Mouse (Mus musculus) stomach, embryonic 14.5 days (tissue): Measurements from ENCODE around the gene Muc1. TPM values are rescaled to one million over a fixed set of nuclear protein-coding genes. Genes with fewer than 3 reads are reported as not detected.

Experiments used
- ATAC-seq: fragments of 200-750 bp; cut with Nextera tagmentation; 2 replicates; pipeline ENCODE4 v1.8.0; 2017; ENCODE audit warnings: low read depth, moderate TSS enrichment; ENCODE audit not compliant: insufficient number of reproducible peaks, insufficient read depth, low FRiP score
- H3K27ac ChIP-seq: fragments of 300-500 bp; sonication (generic); 2 replicates; pipeline ENCODE4 v1.5.1; 2014; ENCODE audit warnings: mild to moderate bottlenecking, low read length, moderate library complexity, mixed read lengths
- H3K27me3 ChIP-seq: fragments of 300-500 bp; sonication (generic); 2 replicates; pipeline ENCODE4 v1.6.1; 2014; ENCODE audit warnings: low read length, control low read depth, mixed read lengths; ENCODE audit not compliant: control insufficient read depth, insufficient read depth
- H3K36me3 ChIP-seq: fragments of 300-500 bp; sonication (generic); 2 replicates; pipeline ENCODE4 v1.6.1; 2014; ENCODE audit warnings: mild to moderate bottlenecking, control low read depth, low read length, moderate library complexity, mixed read lengths; ENCODE audit not compliant: control insufficient read depth, insufficient read depth
- H3K4me1 ChIP-seq: fragments of 300-500 bp; sonication (generic); 2 replicates; pipeline ENCODE4 v1.6.1; 2014; ENCODE audit warnings: low read length, control low read depth, mixed read lengths; ENCODE audit not compliant: control insufficient read depth, insufficient read depth
- H3K4me2 ChIP-seq: fragments of 300-500 bp; sonication (generic); replicated peaks from 2 replicates; pipeline ENCODE4 v1.6.1; 2014; ENCODE audit warnings: low read depth, low read length, control low read depth
- H3K4me3 ChIP-seq: fragments of 300-500 bp; sonication (generic); 2 replicates; pipeline ENCODE4 v1.5.1; 2014; ENCODE audit warnings: low read depth, low read length, control low read depth
- H3K9ac ChIP-seq: fragments of 300-500 bp; sonication (generic); replicated peaks from 2 replicates; pipeline ENCODE4 v1.6.1; 2014; ENCODE audit warnings: low read depth, mild to moderate bottlenecking, control low read depth, low read length, moderate library complexity, mixed read lengths
- H3K9me3 ChIP-seq: fragments of 300-500 bp; sonication (generic); 2 replicates; pipeline ENCODE4 v1.6.1; 2016; ENCODE audit warnings: low read depth, low read length, control low read depth; ENCODE audit not compliant: control insufficient read depth
- WGBS: fragments of 180-500 bp; shearing (Covaris S2); extraction: QIAGEN DNeasy Blood & Tissue Kit; methylation state at CpG from one replicate; pipeline ENCODE4 v1.1.7; 2014; 5-methylcytosine and 5-hydroxymethylcytosine counted together
- polyA plus RNA-seq: library from polyadenylated mRNA; unstranded; fragments of >200 nt; fragmentation: Nextera tagmentation; extraction: Ambion mirVana; gene quantifications from 2 replicates; pipeline ENCODE4 v1.2.1, GENCODE M21; 2014

Muc1 gene
- polyA plus RNA-seq, 1 experiment from 2014 or later, result 58.2 TPM

- no peak for ATAC-seq
- Histone ChIP-seq H3K36me3 (no peaks in the 10 kb centered on the region), H3K4me2 (peak overlapping the region; percentile 86; the same call in 1 of the 2 replicates), H3K4me1 (peaks cover 19% of the 10 kb centered on the region), H3K9me3 (no peaks in the 10 kb centered on the region), H3K9ac (no peak overlapping the region), H3K4me3 (0 out of 2 replicates have a peak overlapping the region, but pooled peaks have one; percentile 35), H3K27me3 (no peaks in the 10 kb centered on the region), H3K27ac (no peak overlapping the region)
- 49% methylated on average over 4 of the region's 4 CpGs for WGBS
Measured at GRCm38 (mm10) chr3:89225918-89226317, 2.9 kb upstream of the Muc1 start.

- Histone ChIP-seq H3K27me3 (no peaks in the 10 kb centered on the region), H3K4me3 (peak overlapping the region; percentile 35), H3K9ac (peak overlapping the region; percentile 25; the same call in 1 of the 2 replicates), H3K36me3 (no peaks in the 10 kb centered on the region), H3K9me3 (no peaks in the 10 kb centered on the region), H3K4me1 (peaks cover 19% of the 10 kb centered on the region), H3K4me2 (peak overlapping the region; percentile 86), H3K27ac (no peak overlapping the region)
- 24% methylated on average over 11 of the region's 11 CpGs for WGBS
- ATAC-seq, result no peak
Measured at GRCm38 (mm10) chr3:89226361-89226760, 2.5 kb upstream of the Muc1 start.

- 3% methylated on average over 21 of the region's 21 CpGs for WGBS
Measured at GRCm38 (mm10) chr3:89226900-89227299, 2.0 kb upstream of the Muc1 start, which contains the start of gene Mtx1. Mtx1 (minus strand) TSS chr3:89227088.

GRCm38 (mm10) chr3:89227307-89228179 lies 1.3 kb upstream of the Muc1 start:
- WGBS, result 4% methylated on average over 41 of the region's 41 CpGs
- H3K27ac ChIP-seq, result peak overlapping the region; percentile 77; the same call in 1 of the 2 replicates

More at GRCm38 (mm10) chr3:89226900-89227299, 2.0 kb upstream of the Muc1 start, which contains the start of gene Mtx1:
- peak within 1 kb of the TSS; percentile 35 for H3K4me3 ChIP-seq
- H3K4me2 ChIP-seq, result peak within 1 kb of the TSS; percentile 86
- no peak; the same call in 1 of the 2 replicates for ATAC-seq
- H3K27me3 ChIP-seq, result no peaks in the 10 kb centered on the region
- H3K4me1 ChIP-seq, result peaks cover 19% of the 10 kb centered on the region
- H3K9me3 ChIP-seq, result no peaks in the 10 kb centered on the region
- H3K36me3 ChIP-seq, result no peaks in the 10 kb centered on the region
- peak within 1 kb of the TSS; percentile 30; the same call in 1 of the 2 replicates for H3K9ac ChIP-seq
- peak within 1 kb of the TSS; percentile 77; the same call in 1 of the 2 replicates for H3K27ac ChIP-seq

GRCm38 (mm10) chr3:89228180-89228549 lies 692 bp upstream of the Muc1 start:
- peak overlapping the region; percentile 86 for H3K4me2 ChIP-seq
- ATAC-seq, result no peak
- no peaks in the 10 kb centered on the region for H3K9me3 ChIP-seq
- no peak overlapping the region; the same call in 1 of the 2 replicates for H3K9ac ChIP-seq
- H3K36me3 ChIP-seq, result no peaks in the 10 kb centered on the region
- H3K27me3 ChIP-seq, result no peaks in the 10 kb centered on the region
- peak overlapping the region; percentile 35 for H3K4me3 ChIP-seq
- peak overlapping the region; percentile 77; the same call in 1 of the 2 replicates for H3K27ac ChIP-seq
- peaks cover 19% of the 10 kb centered on the region for H3K4me1 ChIP-seq
- 1% methylated on average over 20 of the region's 20 CpGs for WGBS

More at GRCm38 (mm10) chr3:89227307-89228179, 1.3 kb upstream of the Muc1 start:
- H3K4me2 ChIP-seq, result peak overlapping the region; percentile 86
- peak overlapping the region; percentile 35 for H3K4me3 ChIP-seq
- ATAC-seq, result peak; percentile 79
- H3K4me1 ChIP-seq, result peaks cover 19% of the 10 kb centered on the region
- no peaks in the 10 kb centered on the region for H3K9me3 ChIP-seq
- no peaks in the 10 kb centered on the region for H3K36me3 ChIP-seq
- H3K27me3 ChIP-seq, result no peaks in the 10 kb centered on the region
- H3K9ac ChIP-seq, result peak overlapping the region; percentile 30; the same call in 1 of the 2 replicates

- no peak for ATAC-seq
- Histone ChIP-seq H3K27me3 (no peaks in the 10 kb centered on the region), H3K9ac (no peak overlapping the region), H3K4me1 (peaks cover 19% of the 10 kb centered on the region), H3K36me3 (no peaks in the 10 kb centered on the region), H3K4me2 (peak overlapping the region; percentile 86), H3K27ac (peak overlapping the region; percentile 77; the same call in 1 of the 2 replicates), H3K9me3 (no peaks in the 10 kb centered on the region), H3K4me3 (peak overlapping the region; percentile 35; the same call in 1 of the 2 replicates)
- WGBS, result 46% methylated on average over 4 of the region's 4 CpGs
Measured at GRCm38 (mm10) chr3:89229276-89229675, 419 bp downstream of the Muc1 start.

- 81% methylated on average over 2 of the region's 2 CpGs for WGBS
Measured at GRCm38 (mm10) chr3:89230561-89230960, 1.7 kb downstream of the Muc1 start.

GRCm38 (mm10) chr3:89231345-89231744 lies 2.5 kb downstream of the Muc1 start:
- 60% methylated on average over 7 of the region's 7 CpGs for WGBS

More at GRCm38 (mm10) chr3:89230561-89230960, 1.7 kb downstream of the Muc1 start:
- H3K27me3 ChIP-seq, result no peaks in the 10 kb centered on the region
- H3K9me3 ChIP-seq, result no peaks in the 10 kb centered on the region
- no peak overlapping the region for H3K4me3 ChIP-seq
- H3K27ac ChIP-seq, result no peak overlapping the region
- H3K4me1 ChIP-seq, result peaks cover 19% of the 10 kb centered on the region
- H3K9ac ChIP-seq, result no peak overlapping the region
- H3K4me2 ChIP-seq, result peak overlapping the region; percentile 25; the same call in 1 of the 2 replicates
- no peak for ATAC-seq
- no peaks in the 10 kb centered on the region for H3K36me3 ChIP-seq

More at GRCm38 (mm10) chr3:89231345-89231744, 2.5 kb downstream of the Muc1 start:
- Histone ChIP-seq H3K36me3 (no peaks in the 10 kb centered on the region), H3K27me3 (no peaks in the 10 kb centered on the region), H3K9ac (no peak overlapping the region), H3K27ac (no peak overlapping the region), H3K4me1 (peaks cover 13% of the 10 kb centered on the region), H3K4me3 (peak overlapping the region; percentile 1; the same call in 1 of the 2 replicates), H3K9me3 (no peaks in the 10 kb centered on the region), H3K4me2 (peak overlapping the region; percentile 25)
- ATAC-seq, result no peak
